Mouse (Mus musculus) liver, embryonic 14.5 days (tissue): ENCODE results near the gene Mef2c. TPM values are rescaled to one million over a fixed set of nuclear protein-coding genes. Genes with fewer than 3 reads are reported as not detected.

Experiments
- ATAC-seq: fragments of 200-750 bp; cut with Nextera tagmentation; 2 replicates; pipeline ENCODE4 v1.8.0; 2017; ENCODE audit warnings: moderate number of reproducible peaks, mild to moderate bottlenecking, moderate library complexity; ENCODE audit not compliant: insufficient read depth
- DNase-seq, 3 experiments: peaks; one replicate each; pipeline ENCODE4 v3.0.0-alpha.2; 2012 to 2013; ENCODE audit warnings: low read depth in 3 of 3, low spot score in 3 of 3
- H3K27ac ChIP-seq: fragments of 300-500 bp; sonication (generic); 2 replicates; pipeline ENCODE4 v1.5.1; 2014; ENCODE audit warnings: moderate library complexity, mild to moderate bottlenecking, control low read depth, inconsistent platforms
- H3K27me3 ChIP-seq: fragments of 300-500 bp; sonication (generic); 2 replicates; pipeline ENCODE4 v1.6.1; 2014; ENCODE audit warnings: mild to moderate bottlenecking, low read length, moderate library complexity; ENCODE audit not compliant: control insufficient read depth, insufficient read depth
- H3K36me3 ChIP-seq: fragments of 300-500 bp; sonication (generic); replicated peaks from 2 replicates; pipeline ENCODE4 v1.6.1; 2014; ENCODE audit warnings: low read depth; ENCODE audit not compliant: control insufficient read depth, insufficient read depth
- H3K4me1 ChIP-seq, 2 experiments: fragments of 200-500 bp in 1 of 2; fragments of 300-500 bp in 1 of 2; sonication (generic) in 1 of 2; replicated peaks; 2 replicates each; pipeline ENCODE4 v1.6.1; 2012 to 2014; ENCODE audit warnings: antibody characterized with exemption in 1 of 2, inconsistent platforms in 1 of 2, low read length in 1 of 2; ENCODE audit not compliant: control insufficient read depth in 2 of 2, insufficient read depth in 2 of 2
- H3K4me2 ChIP-seq: fragments of 300-500 bp; sonication (generic); 2 replicates; pipeline ENCODE4 v1.6.1; 2014; ENCODE audit warnings: low read depth, mild to moderate bottlenecking, control low read depth, moderate library complexity
- H3K4me3 ChIP-seq, 2 experiments: fragments of 200-500 bp in 1 of 2; fragments of 300-500 bp in 1 of 2; sonication (generic) in 1 of 2; 2 replicates each; pipeline ENCODE4 v1.5.1; 2012 to 2014; ENCODE audit warnings: low read depth in 2 of 2, low read length in 2 of 2, mild to moderate bottlenecking in 2 of 2, control low read depth in 1 of 2, inconsistent platforms in 1 of 2, moderate library complexity in 1 of 2; ENCODE audit not compliant: insufficient read depth in 1 of 2
- H3K9ac ChIP-seq: fragments of 300-500 bp; sonication (generic); replicated peaks from 2 replicates; pipeline ENCODE4 v1.6.1; 2014; ENCODE audit warnings: mild to moderate bottlenecking, control low read depth, moderate library complexity
- H3K9me3 ChIP-seq: fragments of 300-500 bp; sonication (generic); 2 replicates; pipeline ENCODE4 v1.6.1; 2016; ENCODE audit warnings: low read length, mixed read lengths; ENCODE audit not compliant: control insufficient read depth
- CTCF ChIP-seq: IDR thresholded peaks from 2 replicates; pipeline ENCODE4 v1.5.1; 2016; ENCODE audit warnings: antibody characterized with exemption, low read depth, control low read depth
- EP300 ChIP-seq: IDR thresholded peaks from 2 replicates; pipeline ENCODE4 v1.6.1; 2016; ENCODE audit warnings: antibody characterized with exemption, low read depth
- WGBS: fragments of 180-500 bp; shearing (Covaris S2); extraction: QIAGEN DNeasy Blood & Tissue Kit; methylation state at CpG from one replicate; pipeline ENCODE4 v1.1.7; 2014; ENCODE audit not compliant: insufficient replicate concordance; 5-methylcytosine and 5-hydroxymethylcytosine counted together
- polyA plus RNA-seq, 2 experiments: library from polyadenylated mRNA; depleted of rRNA in 1 of 2; stranded (reverse) in 1 of 2; unstranded in 1 of 2; fragments of >200 nt; fragmentation: Nextera tagmentation in 1 of 2; extraction: Ambion mirVana in 1 of 2; gene quantifications; 2 replicates each; pipeline versions ENCODE4 v1.2.1 to v1.2.3; 2012 to 2014

Mef2c gene
- polyA plus RNA-seq, 2 experiments = 3.2 to 8.7 TPM

DNA sequence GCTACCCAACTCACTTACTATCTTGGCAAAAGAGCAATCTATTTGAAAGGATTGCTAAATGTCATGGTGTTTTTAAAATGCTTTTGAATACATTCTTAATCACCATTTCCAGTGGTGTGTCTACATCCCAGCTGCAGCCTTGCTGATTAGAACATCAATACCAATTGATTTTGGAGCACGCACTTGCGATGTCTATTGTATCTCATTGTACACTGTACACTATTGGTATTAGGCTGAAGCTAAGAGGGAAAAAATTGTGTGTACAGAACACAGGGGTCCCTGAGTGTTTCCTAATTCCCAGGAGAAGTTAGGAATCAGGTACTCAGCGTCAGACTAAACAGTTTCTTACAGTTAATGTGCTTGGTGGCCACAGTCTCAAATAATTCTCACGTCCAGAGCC lies 19.6 kb upstream of the Mef2c start:
- TF ChIP-seq CTCF (no peak), EP300 (no peak)
- Histone ChIP-seq H3K4me2 (no peak overlapping the region), H3K4me3 (no peak overlapping the region), H3K36me3 (no peaks in the 10 kb centered on the region), H3K4me1 (no peaks in the 10 kb centered on the region), H3K9me3 (no peaks in the 10 kb centered on the region), H3K9ac (no peak overlapping the region), H3K27ac (no peak overlapping the region), H3K27me3 (no peaks in the 10 kb centered on the region)
- WGBS = 79% methylated on average over 4 of the region's 4 CpGs
- no peak for DNase-seq
- ATAC-seq = no peak

DNA sequence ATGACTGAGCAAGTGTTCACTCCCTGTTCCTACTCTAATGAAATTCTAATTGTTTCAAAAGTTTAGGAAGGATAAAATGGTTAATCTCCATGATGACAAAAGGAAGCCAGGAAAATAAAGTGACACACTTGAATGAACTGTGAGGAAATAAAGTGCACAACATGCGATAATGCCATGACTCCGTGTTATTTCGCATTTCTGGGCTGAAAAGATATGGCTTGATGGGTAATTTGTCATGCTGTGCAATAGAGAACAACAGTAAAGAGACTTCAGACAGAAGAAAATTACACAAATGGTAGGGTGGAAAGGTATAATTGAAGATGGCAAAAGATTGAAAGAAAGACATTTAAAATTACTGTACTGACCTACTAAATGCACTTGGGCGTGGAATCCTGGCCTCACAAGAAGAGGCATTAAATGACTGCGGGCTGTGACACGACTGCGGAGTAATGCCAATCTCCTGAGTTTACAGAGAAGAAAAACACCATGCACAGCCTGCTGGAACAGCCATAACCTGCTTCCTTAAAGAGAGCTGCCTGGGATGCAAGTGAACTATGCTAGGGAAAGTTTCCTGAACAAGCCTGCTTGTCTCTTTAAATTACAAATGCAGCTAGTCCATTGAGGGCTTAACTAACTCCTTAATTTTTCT lies 19.0 kb upstream of the Mef2c start:
- Histone ChIP-seq H3K4me3 (no peak overlapping the region), H3K36me3 (no peaks in the 10 kb centered on the region), H3K27ac (no peak overlapping the region), H3K9ac (no peak overlapping the region), H3K9me3 (no peaks in the 10 kb centered on the region), H3K27me3 (no peaks in the 10 kb centered on the region), H3K4me1 (no peaks in the 10 kb centered on the region), H3K4me2 (no peak overlapping the region)
- WGBS = 66% methylated on average over 7 of the region's 7 CpGs
- TF ChIP-seq CTCF (no peak), EP300 (no peak)
- ATAC-seq = no peak
- DNase-seq = no peak

GRCm38 (mm10) chr13:83492051-83492450 lies 11.8 kb upstream of the Mef2c start:
- H3K4me2 ChIP-seq = no peak overlapping the region
- no peaks in the 10 kb centered on the region for H3K27me3 ChIP-seq
- no peaks in the 10 kb centered on the region for H3K36me3 ChIP-seq
- no peaks in the 10 kb centered on the region for H3K9me3 ChIP-seq
- DNase-seq (no peak), ATAC-seq (no peak)
- H3K4me1 ChIP-seq = no peaks in the 10 kb centered on the region
- 63% methylated on average over 3 of the region's 3 CpGs for WGBS
- no peak overlapping the region for H3K9ac ChIP-seq
- no peak for TF ChIP-seq EP300
- no peak for TF ChIP-seq CTCF
- H3K27ac ChIP-seq = no peak overlapping the region
- no peak overlapping the region for H3K4me3 ChIP-seq

DNA sequence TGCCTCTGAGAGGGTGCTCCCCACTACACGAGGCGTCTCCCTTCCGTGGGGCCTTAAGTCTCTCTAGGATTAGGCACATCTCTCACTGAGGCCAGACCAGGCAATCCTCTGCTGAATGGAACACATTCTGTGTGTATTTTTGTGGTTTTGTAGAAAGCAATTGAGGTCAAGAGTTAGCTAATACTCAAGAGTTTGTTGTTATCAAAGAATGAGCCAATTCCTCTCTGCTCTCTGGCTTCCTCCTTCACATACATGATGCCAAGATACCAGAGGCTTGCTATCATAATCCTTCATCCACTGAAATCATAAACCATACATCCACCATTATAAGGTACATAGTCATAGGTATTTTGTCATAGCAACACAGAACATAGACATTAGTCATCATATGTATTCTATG lies 6.1 kb upstream of the Mef2c start:
- Histone ChIP-seq H3K27ac (no peak overlapping the region), H3K4me2 (no peak overlapping the region), H3K9ac (no peak overlapping the region), H3K9me3 (no peaks in the 10 kb centered on the region), H3K27me3 (no peaks in the 10 kb centered on the region), H3K36me3 (no peaks in the 10 kb centered on the region), H3K4me1 (0 out of 4 replicates have a peak, but pooled peaks cover 0 to 2% of the 10 kb centered on the region in 2 experiments), H3K4me3 (no peak overlapping the region)
- ATAC-seq = no peak
- 67% methylated on average over 3 of the region's 3 CpGs for WGBS
- TF ChIP-seq EP300 (no peak), CTCF (no peak)
- DNase-seq = no peak

DNA sequence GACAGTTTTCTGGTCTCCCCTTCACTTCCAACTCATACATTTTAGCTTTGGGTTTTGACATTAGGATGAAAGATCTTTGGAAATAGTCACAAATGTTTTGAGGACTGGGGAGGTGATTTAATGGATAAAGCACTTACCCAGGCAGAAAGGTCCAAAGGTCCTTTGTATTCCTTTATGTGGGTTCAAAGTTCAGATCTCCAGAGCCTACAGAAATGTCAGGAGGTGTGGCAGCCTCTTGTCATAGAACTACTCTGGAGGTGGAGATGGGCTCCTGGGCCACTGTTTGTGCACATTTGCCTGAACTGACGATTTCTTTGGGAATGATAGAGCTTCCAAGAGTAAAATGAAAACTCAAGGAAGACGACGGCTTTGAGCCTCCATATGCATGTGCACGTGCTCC lies 4.3 kb upstream of the Mef2c start:
- no peaks in the 10 kb centered on the region for H3K9me3 ChIP-seq
- no peak overlapping the region for H3K9ac ChIP-seq
- ATAC-seq (no peak), DNase-seq (no peak)
- no peaks in the 10 kb centered on the region for H3K27me3 ChIP-seq
- H3K27ac ChIP-seq = no peak overlapping the region
- no peak overlapping the region for H3K4me2 ChIP-seq
- no peaks in the 10 kb centered on the region for H3K36me3 ChIP-seq
- 0 out of 4 replicates have a peak, but pooled peaks cover 0 to 2% of the 10 kb centered on the region in 2 experiments for H3K4me1 ChIP-seq
- TF ChIP-seq CTCF (no peak), EP300 (no peak)
- H3K4me3 ChIP-seq = no peak overlapping the region
- 70% methylated on average over 4 of the region's 4 CpGs for WGBS
